ENCODE assay signal across 8 mouse cellular contexts in genomic region chr16:4641119-4641838, GRCm38 (mm10). TPM values are rescaled to one million over a fixed set of nuclear protein-coding genes. Genes with fewer than 3 reads are reported as not detected.
DNase-seq lines count a peak whose midpoint lies in the region; ATAC-seq and TF ChIP-seq lines count a peak whose summit lies in the region.

No protein-coding gene starts in this region.

- TF ChIP-seq POLR2A in heart, adult 2 months (IDR thresholded peaks at IDR 0.05; ENCODE audit: insufficient read depth, low read depth, low read length) = no peak

- peak overlapping the region; percentile 58 for H3K4me2 ChIP-seq in kidney, embryonic 14.5 days (replicated peaks; ENCODE audit: low read depth, low read length)
- H3K4me2 ChIP-seq in stomach, postnatal 0 days (replicated peaks; ENCODE audit: low read depth) = peak overlapping the region; percentile 83

- peak overlapping the region; percentile 86 for H3K27ac ChIP-seq in heart, adult 2 months
- H3K27ac ChIP-seq in kidney, embryonic 14.5 days (ENCODE audit: low read depth, low read length) = peak overlapping the region; percentile 95
- H3K27ac ChIP-seq in stomach, postnatal 0 days (replicated peaks) = peak overlapping the region; percentile 94

- no peaks in the 10 kb centered on the region for H3K9me3 ChIP-seq in kidney, embryonic 14.5 days (ENCODE audit: control insufficient read depth, low read length)
- no peaks in the 10 kb centered on the region for H3K9me3 ChIP-seq in stomach, postnatal 0 days (ENCODE audit: control insufficient read depth, low read length)

- H3K9ac ChIP-seq in heart, adult 2 months (ENCODE audit: low read depth, low read length) = peak overlapping the region; percentile 27
- peak overlapping the region; percentile 80; the same call in 1 of the 2 replicates for H3K9ac ChIP-seq in kidney, embryonic 14.5 days (ENCODE audit: low read depth, low read length)
- peak overlapping the region; percentile 82; the same call in 1 of the 2 replicates for H3K9ac ChIP-seq in stomach, postnatal 0 days (ENCODE audit: low read length)

- intact Hi-C loops in heart, adult 2 months (cut with DNase I) = no loop called here
- intact Hi-C loops in left cerebral cortex, postnatal 14 days (cut with DNase I) = no loop called here

- no peak for TF ChIP-seq CTCF in heart, adult 2 months (IDR thresholded peaks at IDR 0.05)
- TF ChIP-seq CTCF in stomach, postnatal 0 days (IDR thresholded peaks at IDR 0.05; ENCODE audit: low read depth) = no peak

- peaks cover 13% of the 10 kb centered on the region for H3K4me1 ChIP-seq in heart, adult 2 months (ENCODE audit: control insufficient read depth, insufficient read depth, low read length)
- H3K4me1 ChIP-seq in kidney, embryonic 14.5 days (ENCODE audit: control insufficient read depth, insufficient read depth, low read length) = peaks cover 41% of the 10 kb centered on the region
- peaks cover 23% of the 10 kb centered on the region for H3K4me1 ChIP-seq in stomach, postnatal 0 days (replicated peaks; ENCODE audit: control insufficient read depth, insufficient read depth)

- 27% methylated on average over 3 of the region's 3 CpGs for WGBS in heart, adult 2 months
- 29% methylated on average over 3 of the region's 3 CpGs for WGBS in kidney, embryonic 14.5 days
- WGBS in stomach, postnatal 0 days = 20% methylated on average over 3 of the region's 3 CpGs

- H3K36me3 ChIP-seq in heart, adult 2 months (ENCODE audit: control insufficient read depth, insufficient read depth, low read length) = no peaks in the 10 kb centered on the region
- H3K36me3 ChIP-seq in kidney, embryonic 14.5 days (ENCODE audit: control insufficient read depth, insufficient read depth, low read length) = peaks cover 9% of the 10 kb centered on the region; the same call in 1 of the 2 replicates
- no peaks in the 10 kb centered on the region for H3K36me3 ChIP-seq in stomach, postnatal 0 days (ENCODE audit: control insufficient read depth, insufficient read depth, low read length)

- H3K79me2 ChIP-seq in heart, adult 2 months (replicated peaks; ENCODE audit: control insufficient read depth, insufficient read depth, low read length) = no peaks in the 10 kb centered on the region

- TF ChIP-seq EP300 in heart, adult 2 months (IDR thresholded peaks at IDR 0.05; ENCODE audit: insufficient read depth, low read depth, low read length) = no peak
- TF ChIP-seq EP300 in stomach, postnatal 0 days (optimal IDR thresholded peaks at IDR 0.05) = no peak

- H3K4me3 ChIP-seq in heart, adult 2 months = peak overlapping the region; percentile 73
- peak overlapping the region; percentile 79 for H3K4me3 ChIP-seq in kidney, embryonic 14.5 days (ENCODE audit: low read length)
- peak overlapping the region; percentile 69 for H3K4me3 ChIP-seq in stomach, postnatal 0 days (ENCODE audit: low read depth, low read length)

- no peaks in the 10 kb centered on the region for H3K27me3 ChIP-seq in heart, adult 2 months (ENCODE audit: control insufficient read depth, insufficient read depth, low read length)
- no peaks in the 10 kb centered on the region for H3K27me3 ChIP-seq in kidney, embryonic 14.5 days (ENCODE audit: control insufficient read depth, insufficient read depth, low read length)
- H3K27me3 ChIP-seq in stomach, postnatal 0 days (ENCODE audit: control insufficient read depth, insufficient read depth, low read length) = no peaks in the 10 kb centered on the region

- ATAC-seq in kidney, embryonic 14.5 days (ENCODE audit: low FRiP score, low TSS enrichment) = no peak
- ATAC-seq in stomach, postnatal 0 days (ENCODE audit: low FRiP score, low TSS enrichment) = no peak
- no peak for ATAC-seq in erythroblast, adult 5-6 weeks (replicated peaks; ENCODE audit: low FRiP score, poor library complexity, severe bottlenecking)

- DNase-seq in adipocyte (ENCODE audit: low spot score) = peak; percentile 58
- DNase-seq in heart, adult 2 months = peak; percentile 47 to 64
- DNase-seq in lung, postnatal 10 days = peak; percentile 88
- DNase-seq in stomach, postnatal 0 days (ENCODE audit: low spot score) = no peak
- no peak for DNase-seq in embryo, embryonic 10 days (ENCODE audit: low spot score)
- DNase-seq in left cerebral cortex, postnatal 14 days (ENCODE audit: low spot score in 2 of 2) = no peak

RNA-seq across cellular contexts. Expression of gene Dnaja3, which starts 1.5 kb away (rescaled TPM):
- 100 to 1,000 TPM; 138 to 150 TPM for total RNA-seq in heart, adult 2 months (2021)
- polyA plus RNA-seq in heart, adult 2 months (2012; rRNA removed) = 80.8 and 104 TPM in 2 replicates
- 46.3 and 68.8 TPM in 2 replicates for polyA plus RNA-seq in kidney, embryonic 14.5 days (2014; fragmentation: Nextera tagmentation; extraction: Ambion mirVana)
- polyA plus RNA-seq in stomach, postnatal 0 days (2015; fragmentation: Nextera tagmentation; extraction: Ambion mirVana) = 47.0 and 49.2 TPM in 2 replicates
- 10 to 100 TPM; 63.6 to 65.9 TPM for total RNA-seq in left cerebral cortex, postnatal 14 days (2021)
- 4.8 and 6.9 TPM in 2 replicates for total RNA-seq in erythroblast, adult 5-6 weeks (2015; ENCODE audit: low replicate concordance)
- total RNA-seq in erythroblast, adult 5-6 weeks (2017; ENCODE audit: low replicate concordance) = 9.5 and 10.9 TPM in 2 replicates

RNA-seq across cellular contexts. Expression of gene Vasn, which starts 1.5 kb away (rescaled TPM):
- 10 to 100 TPM in 1 of 2 experiments, 1 to 10 TPM in 1; 9.2 to 10.5 TPM for total RNA-seq in heart, adult 2 months (2021)
- 23.9 and 24.2 TPM in 2 replicates for polyA plus RNA-seq in heart, adult 2 months (2012; rRNA removed)
- polyA plus RNA-seq in kidney, embryonic 14.5 days (2014; fragmentation: Nextera tagmentation; extraction: Ambion mirVana) = 14.4 and 16.1 TPM in 2 replicates
- polyA plus RNA-seq in stomach, postnatal 0 days (2015; fragmentation: Nextera tagmentation; extraction: Ambion mirVana) = 8.8 and 9.6 TPM in 2 replicates
- total RNA-seq in left cerebral cortex, postnatal 14 days (2021) = 10 to 100 TPM in 1 of 2 experiments, 1 to 10 TPM in 1; 8.3 to 10.9 TPM
- not detected in 2 replicates for total RNA-seq in erythroblast, adult 5-6 weeks (2015; ENCODE audit: low replicate concordance)
- not detected in 2 replicates for total RNA-seq in erythroblast, adult 5-6 weeks (2017; ENCODE audit: low replicate concordance)

RNA-seq across cellular contexts. Expression of gene Pam16, which starts 16.5 kb away (rescaled TPM):
- 100 to 1,000 TPM; 119 to 165 TPM for total RNA-seq in heart, adult 2 months (2021)
- 36.3 and 39.4 TPM in 2 replicates for polyA plus RNA-seq in heart, adult 2 months (2012; rRNA removed)
- polyA plus RNA-seq in kidney, embryonic 14.5 days (2014; fragmentation: Nextera tagmentation; extraction: Ambion mirVana) = 102 and 116 TPM in 2 replicates
- 65.4 and 71.9 TPM in 2 replicates for polyA plus RNA-seq in stomach, postnatal 0 days (2015; fragmentation: Nextera tagmentation; extraction: Ambion mirVana)
- total RNA-seq in left cerebral cortex, postnatal 14 days (2021) = 10 to 100 TPM; 81.6 to 82.8 TPM
- 3.3 and 10.6 TPM in 2 replicates for total RNA-seq in erythroblast, adult 5-6 weeks (2015; ENCODE audit: low replicate concordance)
- 7.9 and 11.6 TPM in 2 replicates for total RNA-seq in erythroblast, adult 5-6 weeks (2017; ENCODE audit: low replicate concordance)

RNA-seq across cellular contexts. Expression of gene Coro7, which starts 38.3 kb away (rescaled TPM):
- 10 to 100 TPM; 14.6 to 15.9 TPM for total RNA-seq in heart, adult 2 months (2021)
- 20.8 and 22.8 TPM in 2 replicates for polyA plus RNA-seq in heart, adult 2 months (2012; rRNA removed)
- polyA plus RNA-seq in kidney, embryonic 14.5 days (2014; fragmentation: Nextera tagmentation; extraction: Ambion mirVana) = 12.0 and 16.4 TPM in 2 replicates
- polyA plus RNA-seq in stomach, postnatal 0 days (2015; fragmentation: Nextera tagmentation; extraction: Ambion mirVana) = 7.6 and 8.1 TPM in 2 replicates
- 10 to 100 TPM; 81.1 to 93.9 TPM for total RNA-seq in left cerebral cortex, postnatal 14 days (2021)
- 14.6 and 24.2 TPM in 2 replicates for total RNA-seq in erythroblast, adult 5-6 weeks (2015; ENCODE audit: low replicate concordance)
- total RNA-seq in erythroblast, adult 5-6 weeks (2017; ENCODE audit: low replicate concordance) = 5.3 and 9.6 TPM in 2 replicates

RNA-seq across cellular contexts. Expression of gene Glis2, which starts 46.8 kb away (rescaled TPM):
- total RNA-seq in heart, adult 2 months (2021) = 10 to 100 TPM; 10.0 to 11.1 TPM
- polyA plus RNA-seq in heart, adult 2 months (2012; rRNA removed) = 17.3 and 23.8 TPM in 2 replicates
- 42.4 and 47.3 TPM in 2 replicates for polyA plus RNA-seq in kidney, embryonic 14.5 days (2014; fragmentation: Nextera tagmentation; extraction: Ambion mirVana)
- polyA plus RNA-seq in stomach, postnatal 0 days (2015; fragmentation: Nextera tagmentation; extraction: Ambion mirVana) = 11.6 and 11.7 TPM in 2 replicates
- total RNA-seq in left cerebral cortex, postnatal 14 days (2021) = 10 to 100 TPM; 16.3 to 18.0 TPM
- total RNA-seq in erythroblast, adult 5-6 weeks (2015; ENCODE audit: low replicate concordance) = not detected in 2 replicates
- not detected in 2 replicates for total RNA-seq in erythroblast, adult 5-6 weeks (2017; ENCODE audit: low replicate concordance)

Comparison
In these comparisons a context has a peak if more than half of its experiments do, and no peak if none do; other contexts are left out.
1. DNase-seq: peak in adipocyte (single experiment), heart, adult 2 months (2 of 2) and lung, postnatal 10 days (single experiment); none in stomach, postnatal 0 days (single experiment), embryo, embryonic 10 days (single experiment) and left cerebral cortex, postnatal 14 days (0 of 2).
2. H3K9ac ChIP-seq: peak in every context shown above with its lines; median percentile 82 in stomach, postnatal 0 days; 80 in kidney, embryonic 14.5 days; 27 in heart, adult 2 months.
3. RNA of gene Dnaja3, which starts 1.5 kb away (total RNA-seq): 138 to 150 TPM in heart, adult 2 months and 63.6 to 65.9 TPM in left cerebral cortex, postnatal 14 days; 4.8 to 10.9 TPM in erythroblast, adult 5-6 weeks; every median in the first group is over 4 times any median in the second.
4. RNA of gene Vasn, which starts 1.5 kb away (total RNA-seq): 8.3 to 10.9 TPM in left cerebral cortex, postnatal 14 days and 9.2 to 10.5 TPM in heart, adult 2 months; not detected in erythroblast, adult 5-6 weeks; every median in the first group is over 4 times any median in the second.
5. RNA of gene Pam16, which starts 16.5 kb away (total RNA-seq): 119 to 165 TPM in heart, adult 2 months and 81.6 to 82.8 TPM in left cerebral cortex, postnatal 14 days; 3.3 to 11.6 TPM in erythroblast, adult 5-6 weeks; every median in the first group is over 4 times any median in the second.
6. Peak in every context shown above with its lines, with median percentiles within 50 percentile points of each other: H3K27ac ChIP-seq and H3K4me3 ChIP-seq.